Mouse (Mus musculus): ENCODE measurements around the gene Hrct1.
A peak's percentile ranks its signal among the peaks of the same experiment; 100 is the strongest.

Gene Hrct1

DNA sequence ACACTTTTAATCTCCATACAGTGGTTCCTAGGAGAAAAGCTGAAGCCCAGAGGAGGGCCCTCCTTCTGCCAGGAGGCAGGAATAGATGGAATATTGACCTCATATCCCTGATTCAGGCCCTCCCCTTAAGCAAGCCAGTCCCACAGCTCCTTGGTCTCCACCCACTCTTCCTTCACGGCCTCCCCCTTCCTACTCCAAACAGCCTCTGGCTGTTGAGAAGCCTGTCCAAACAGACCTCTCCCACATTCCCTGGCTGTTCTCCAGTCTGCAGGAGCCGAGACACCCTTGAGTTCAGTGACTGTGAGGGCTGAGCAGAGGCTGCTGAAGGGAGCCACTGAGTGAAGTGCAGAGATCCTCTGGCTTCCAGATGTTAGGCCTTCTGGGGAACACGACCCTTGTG, at the start of gene Hrct1:
Gene Hrct1, plus strand, starts transcription at position 194 of the 400 bp plus-strand sequence.
- DNase-seq: peak; percentile 85

DNA sequence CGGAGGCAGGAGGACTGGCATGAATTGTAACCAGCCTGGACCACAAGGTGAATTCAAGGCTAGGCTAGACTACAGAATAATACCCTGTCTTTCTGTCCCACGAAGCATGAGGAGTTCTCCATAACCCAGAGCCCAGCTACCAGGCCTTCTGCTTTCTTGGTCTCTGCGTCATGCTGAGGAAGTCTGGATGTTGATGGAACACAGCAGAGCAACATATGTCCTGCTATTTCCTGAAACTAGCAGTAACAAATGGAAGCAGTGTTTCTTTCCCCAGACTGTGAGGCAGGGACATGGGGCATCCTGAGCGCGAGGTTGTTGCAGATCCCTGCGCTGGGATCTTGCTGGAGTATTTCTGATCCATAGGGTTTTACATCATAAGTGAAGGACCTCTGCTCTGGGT, 48.4 kb upstream of the Hrct1 start:
- DNase-seq: no peak

DNA sequence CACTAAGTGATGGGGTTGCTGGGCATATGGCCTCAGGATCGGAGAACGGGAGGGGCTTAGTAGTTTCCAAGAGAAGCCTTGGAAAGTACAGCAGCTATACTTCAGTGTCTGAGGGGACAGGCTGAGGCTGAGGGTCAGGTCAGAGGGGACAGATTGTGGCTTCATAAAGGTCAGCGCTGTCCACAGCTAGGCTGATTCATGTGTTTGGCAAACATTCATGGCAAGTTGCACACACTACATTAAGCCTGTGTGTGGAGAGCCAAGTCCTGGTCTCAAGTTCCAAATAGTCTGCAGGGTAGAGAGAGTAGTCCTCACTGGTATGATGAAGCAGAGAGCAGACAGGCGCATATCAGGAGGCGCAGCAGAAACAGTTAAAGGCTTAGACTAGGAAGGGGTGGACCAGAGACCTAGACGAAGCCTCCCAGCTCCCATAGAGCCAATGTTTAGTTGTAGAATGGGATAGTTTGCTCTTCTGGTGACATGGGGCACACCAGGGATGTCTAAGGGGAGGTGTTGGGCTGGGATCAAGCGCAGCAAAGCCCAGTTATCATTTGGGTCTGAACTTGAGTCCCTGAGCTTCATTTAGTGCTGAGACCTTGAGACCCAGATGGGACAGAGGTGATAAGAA, 47.5 kb upstream of the Hrct1 start:
- peak; percentile 47 for DNase-seq

DNA sequence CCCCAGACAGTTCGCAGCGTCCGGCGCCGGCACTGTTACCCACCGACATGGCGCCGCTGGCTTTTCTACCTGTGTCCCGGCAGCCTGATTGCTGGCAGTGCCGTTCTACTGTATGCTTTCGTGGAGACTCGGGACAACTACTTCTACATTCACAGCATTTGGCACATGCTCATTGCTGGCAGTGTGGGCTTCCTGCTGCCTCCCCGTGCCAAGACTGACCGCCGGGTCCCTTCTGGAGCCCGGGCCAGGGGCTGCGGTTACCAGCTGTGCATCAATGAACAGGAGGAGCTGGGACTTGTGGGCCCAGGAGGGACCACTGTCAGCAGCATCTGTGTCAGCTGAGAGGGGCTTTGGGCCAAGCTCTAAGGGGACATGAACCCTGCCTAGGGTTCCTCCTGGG, 37.0 kb upstream of the Hrct1 start:
- no peak for DNase-seq

DNA sequence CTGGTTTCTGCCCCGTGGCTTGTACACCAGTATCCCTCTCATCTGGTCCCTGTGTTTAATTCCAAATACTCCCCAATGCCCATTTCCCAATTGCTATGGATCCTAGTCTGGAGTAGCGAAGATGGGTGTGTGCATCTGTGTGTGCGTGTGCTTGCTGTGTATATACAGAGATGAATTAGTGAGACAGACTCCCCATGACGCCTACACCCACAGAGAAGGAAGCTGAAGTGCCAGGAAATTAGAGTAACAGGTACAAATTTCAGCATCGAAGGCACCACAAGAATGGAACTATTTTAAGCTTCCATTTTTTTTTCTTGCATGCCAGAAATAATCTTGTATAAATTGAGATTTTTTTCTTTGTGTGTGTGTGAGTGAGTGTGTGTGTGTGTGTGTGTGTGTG, 36.0 kb upstream of the Hrct1 start:
- no peak for DNase-seq

DNA sequence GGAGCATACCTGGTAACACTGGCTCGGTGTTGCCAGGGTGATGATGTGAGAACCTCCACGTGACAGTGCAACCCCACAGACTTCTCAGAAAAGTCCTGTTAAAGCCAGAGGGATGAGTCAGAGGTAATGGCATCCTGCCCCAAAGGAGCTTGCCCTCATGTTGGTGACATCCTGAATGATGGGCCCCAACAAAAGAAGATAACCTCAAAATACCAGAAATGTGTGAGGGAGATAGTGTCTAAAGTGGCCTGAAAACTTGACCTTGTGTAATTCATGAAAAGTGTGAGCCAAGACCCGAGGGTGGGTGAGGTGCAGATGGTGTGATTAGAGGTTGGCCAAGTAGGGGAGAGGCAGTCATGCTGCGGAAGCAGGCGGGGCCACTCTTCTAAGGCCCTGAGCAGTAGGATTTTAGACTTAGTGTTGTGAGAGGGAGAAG, 33.2 kb upstream of the Hrct1 start:
- DNase-seq: no peak

DNA sequence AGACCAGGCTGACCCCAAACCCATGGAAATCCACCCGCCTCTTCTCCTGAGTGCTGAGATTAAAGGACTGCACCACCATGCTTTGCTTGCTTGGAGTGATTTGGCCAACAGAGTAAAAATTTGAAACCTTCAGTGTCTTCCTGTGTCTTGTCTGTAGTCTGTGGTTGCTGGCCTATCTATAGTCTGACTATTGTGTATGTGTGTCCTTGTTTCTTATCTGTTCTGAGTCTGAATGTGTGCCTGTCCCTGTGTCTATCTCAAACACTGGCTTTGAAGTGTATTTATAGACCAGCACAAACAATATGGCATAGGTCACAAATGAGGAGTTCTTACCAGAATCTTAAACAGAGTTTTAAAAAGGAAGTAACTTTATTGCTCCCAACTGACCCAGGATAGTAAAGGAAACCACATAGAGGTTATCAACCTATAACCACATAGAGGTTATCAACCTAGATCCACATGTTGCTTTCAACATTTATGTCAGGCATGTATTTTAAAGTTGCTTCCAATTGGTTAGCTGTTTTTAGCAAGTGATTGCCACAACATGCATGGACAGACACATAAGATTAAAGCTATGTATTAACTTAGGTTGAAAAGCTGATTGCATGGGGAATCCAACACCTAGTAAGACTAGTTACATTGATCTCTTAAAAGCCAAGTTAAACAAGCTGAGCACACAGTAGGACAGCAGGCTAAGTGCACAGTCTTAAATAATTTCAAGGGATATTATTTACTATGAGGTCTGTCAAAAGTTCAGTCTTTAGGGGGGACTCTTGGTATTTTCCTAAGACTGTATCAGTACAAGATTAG, 32.3 kb upstream of the Hrct1 start:
- DNase-seq: no peak

DNA sequence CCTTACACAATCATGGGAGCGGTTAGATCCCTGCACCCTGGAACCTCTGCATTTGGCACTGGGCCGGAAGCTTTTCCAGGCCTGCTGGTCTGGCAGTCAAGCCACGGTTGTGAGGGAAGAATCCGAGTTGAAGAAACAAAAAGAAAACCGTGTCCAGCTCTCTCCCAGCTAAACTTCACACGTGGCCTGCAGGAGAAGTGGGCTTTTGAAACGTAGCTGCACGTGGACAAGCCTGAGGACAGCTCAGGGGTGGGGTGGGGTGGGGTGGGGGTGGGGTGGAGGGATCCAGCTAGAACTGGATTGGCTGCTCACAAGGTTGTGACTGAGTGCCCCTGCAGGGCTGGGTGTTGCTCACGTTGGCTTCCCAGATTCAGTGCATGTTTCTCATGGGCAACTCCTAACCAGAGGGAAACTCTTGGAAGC, 31.7 kb upstream of the Hrct1 start:
- DNase-seq: peak; percentile 61

DNA sequence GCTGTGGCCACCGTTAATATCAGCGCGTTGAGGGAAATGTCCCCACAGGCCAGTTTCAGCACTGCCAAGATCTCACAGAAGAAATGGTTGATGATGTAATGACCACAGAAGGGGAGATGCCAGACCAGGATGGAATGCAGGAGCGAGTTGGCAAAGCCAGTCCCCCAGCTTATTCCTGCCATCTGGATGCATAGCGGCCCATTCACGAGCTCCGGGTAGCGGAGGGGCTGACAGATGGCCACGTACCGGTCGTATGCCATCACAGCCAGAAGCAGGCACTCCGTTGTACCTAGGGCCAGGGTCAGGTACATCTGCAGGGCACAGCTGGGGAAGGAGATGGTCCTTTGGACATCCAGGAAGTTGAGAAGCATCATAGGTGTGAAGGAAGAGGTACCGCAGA, 30.4 kb upstream of the Hrct1 start:
- no peak for DNase-seq

DNA sequence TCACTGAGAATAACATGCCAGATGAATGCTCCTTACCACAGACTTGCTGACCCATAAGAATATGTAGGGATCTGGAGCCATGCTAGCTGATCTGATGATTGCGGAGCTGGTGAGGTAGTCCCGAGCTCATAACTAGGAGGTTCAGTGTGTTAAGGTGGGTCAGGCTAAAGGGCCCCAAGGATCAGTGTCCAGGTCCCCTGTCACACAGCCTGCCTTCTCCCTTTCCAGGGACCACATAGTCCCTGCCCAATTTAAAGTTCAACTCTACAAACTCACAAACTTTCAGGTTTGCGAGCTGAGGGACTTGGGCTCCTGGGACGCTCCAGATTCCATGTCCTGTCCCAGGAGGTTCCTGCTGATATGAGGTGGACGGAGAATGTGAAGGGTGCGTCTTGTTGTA, 26.3 kb upstream of the Hrct1 start, which contains the start of gene Olfr70:
Gene Olfr70, minus strand, starts transcription at position 101 of the 400 bp plus-strand sequence.
- DNase-seq: no peak

DNA sequence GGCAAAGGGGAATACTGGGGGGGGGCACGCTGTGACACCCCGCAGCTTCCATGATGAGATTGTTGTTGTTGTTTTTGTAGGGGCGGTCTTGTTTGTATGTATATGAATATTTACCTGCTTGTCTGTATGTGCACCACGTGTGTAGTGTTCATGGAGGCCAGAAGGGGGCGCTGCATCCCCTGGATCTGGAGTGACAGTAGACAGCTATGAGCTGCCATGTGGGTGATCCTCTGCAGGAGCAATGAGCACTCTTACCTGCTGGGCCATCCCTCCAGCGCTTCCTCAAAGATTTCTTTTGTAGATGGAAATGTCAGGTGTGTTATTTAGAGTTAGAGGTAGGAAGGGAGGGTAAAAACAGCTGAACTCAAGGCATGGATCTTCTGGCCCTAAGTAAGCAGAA, 23.5 kb upstream of the Hrct1 start:
- DNase-seq: no peak

DNA sequence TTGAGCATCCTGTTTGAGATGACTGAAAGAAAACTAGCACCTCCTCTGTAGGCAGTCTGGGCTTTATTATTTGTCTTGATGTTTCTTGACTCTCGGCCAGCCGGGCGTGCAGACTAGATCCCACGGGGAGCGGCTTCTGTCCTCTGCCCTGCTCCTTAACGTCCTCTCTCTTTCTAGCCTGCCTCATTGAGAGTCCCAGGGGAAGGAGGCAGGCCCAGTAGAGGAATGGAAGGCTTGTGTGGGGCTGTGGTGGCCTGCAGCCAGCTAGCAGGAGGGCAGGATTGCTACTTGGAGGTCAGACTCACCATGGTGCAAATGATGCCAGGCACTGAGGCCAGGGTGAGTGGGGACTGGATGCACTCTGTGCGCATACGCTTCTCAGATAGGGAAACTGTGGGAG, 23.1 kb upstream of the Hrct1 start:
- peak; percentile 31 for DNase-seq

DNA sequence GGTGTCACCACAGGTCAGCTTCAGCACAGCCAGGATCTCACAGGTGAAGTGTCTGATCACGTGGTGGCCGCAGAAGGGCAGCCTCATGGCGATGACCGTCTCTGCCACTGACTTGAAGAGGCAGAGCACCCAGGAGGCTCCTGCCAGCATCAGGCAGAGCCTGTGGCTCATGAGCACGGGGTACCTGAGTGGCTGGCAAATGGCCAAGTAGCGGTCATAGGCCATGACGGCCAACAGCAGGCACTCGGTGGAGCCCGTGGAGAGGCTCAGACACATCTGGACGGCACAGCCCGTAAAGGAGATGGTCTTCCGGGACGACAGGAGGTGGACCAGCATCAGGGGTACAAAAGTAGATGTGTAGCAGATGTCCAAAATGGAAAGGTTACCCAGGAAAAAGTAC, 21.0 kb upstream of the Hrct1 start:
- DNase-seq: no peak

DNA sequence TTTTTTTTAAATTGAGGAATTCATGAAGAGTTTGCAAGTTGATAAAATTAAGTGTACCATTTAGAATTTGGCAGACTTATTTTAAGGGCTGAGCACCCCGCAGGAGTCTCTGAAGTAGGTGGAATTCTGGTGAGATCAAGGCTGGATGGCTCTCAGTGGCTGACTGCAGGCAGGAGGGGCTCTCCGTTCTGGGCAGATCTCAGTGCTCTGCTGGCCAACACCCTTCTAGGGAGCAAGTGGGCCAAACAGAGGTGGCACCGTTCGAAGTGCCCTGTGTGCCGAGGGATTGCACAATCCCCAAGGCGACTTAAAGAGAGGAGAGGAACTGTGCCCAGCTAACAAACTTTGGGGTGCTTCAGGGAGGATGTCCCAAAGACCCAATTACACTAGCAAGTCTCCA, 17.1 kb upstream of the Hrct1 start, which contains the start of gene Olfr71:
Gene Olfr71, minus strand, starts transcription at position 387 of the 400 bp plus-strand sequence.
- no peak for DNase-seq

DNA sequence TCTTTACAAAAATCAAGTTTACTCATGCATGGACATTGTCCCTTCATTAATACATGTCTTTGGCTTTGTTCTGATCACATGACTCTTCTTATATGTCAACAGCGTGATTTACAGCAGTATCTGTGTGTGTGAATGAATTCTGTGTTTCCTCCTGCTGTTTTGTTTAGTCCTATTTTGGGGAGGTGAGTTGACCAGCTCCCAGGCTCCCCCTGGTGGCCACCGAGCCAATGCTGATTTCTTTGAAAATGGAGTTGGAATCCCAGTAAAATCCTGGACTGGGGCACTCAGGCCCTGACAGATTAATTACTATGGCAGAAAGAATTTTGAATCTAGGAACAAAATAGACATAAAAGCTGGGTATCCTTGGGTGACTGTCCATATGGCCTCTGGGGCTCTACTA, 15.2 kb upstream of the Hrct1 start:
- DNase-seq: peak; percentile 58

DNA sequence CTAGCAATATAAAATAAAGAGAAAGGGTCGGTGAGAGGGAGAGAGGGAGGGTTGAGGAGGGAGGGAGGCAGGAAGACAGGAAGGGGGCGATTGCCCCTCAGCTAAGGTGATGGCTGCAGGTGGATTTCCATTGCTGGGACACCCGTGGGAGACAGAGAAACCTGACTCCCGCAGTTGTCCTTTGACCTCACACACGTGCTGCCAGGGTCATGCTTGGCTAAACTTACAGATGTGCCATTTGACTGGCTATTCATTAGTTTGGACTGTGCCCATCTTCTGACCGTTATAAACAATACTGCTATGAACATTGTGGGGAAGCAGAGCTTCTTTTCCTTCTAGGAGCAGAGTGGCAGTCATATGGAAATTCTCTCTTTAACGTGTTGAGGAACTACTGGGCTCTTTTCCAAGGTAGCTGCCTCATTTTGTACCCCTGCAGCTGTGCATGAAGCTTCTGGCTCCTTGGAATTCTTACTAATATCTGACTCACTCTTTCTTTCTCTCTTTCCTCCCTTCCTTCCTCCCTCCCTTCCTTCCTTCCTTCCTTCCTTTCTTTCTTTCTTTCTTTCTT, 13.3 kb upstream of the Hrct1 start:
- peak; percentile 60 for DNase-seq

DNA sequence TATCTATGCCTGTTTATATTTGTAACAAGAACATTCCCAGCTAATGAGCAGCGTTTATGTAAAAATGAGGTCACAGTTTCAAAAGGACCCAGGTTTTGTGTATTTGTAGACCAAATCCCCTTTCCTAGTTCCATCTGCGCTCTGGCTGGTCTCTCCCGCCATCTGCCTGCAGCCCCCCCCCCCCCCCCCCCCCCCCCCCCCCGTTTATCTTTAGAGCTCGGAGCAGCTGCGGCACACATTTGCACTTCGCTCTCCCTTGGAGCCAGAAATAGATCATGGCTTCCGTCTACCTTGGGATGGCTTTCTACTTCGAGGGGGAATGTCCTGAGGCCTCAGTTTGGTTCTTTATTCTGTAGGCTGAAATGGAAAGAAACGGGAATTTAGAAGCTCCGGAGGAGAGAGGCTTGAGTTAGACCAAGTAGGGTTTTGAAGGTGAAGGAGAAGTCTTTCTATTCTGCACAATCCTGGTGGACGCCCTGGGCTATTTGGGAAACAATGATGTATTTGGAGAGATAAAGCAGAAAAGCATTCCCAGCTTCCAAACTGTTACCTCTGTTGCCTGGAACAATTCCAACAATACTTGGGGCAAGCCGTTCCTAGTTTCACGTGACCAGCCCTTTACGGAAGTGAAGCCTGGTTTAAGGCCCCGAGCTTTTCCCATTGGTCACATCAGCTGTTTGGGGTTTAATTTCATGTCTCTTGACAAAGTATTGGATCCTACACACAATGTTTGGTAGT, 6.3 kb upstream of the Hrct1 start:
- no peak for DNase-seq

DNA sequence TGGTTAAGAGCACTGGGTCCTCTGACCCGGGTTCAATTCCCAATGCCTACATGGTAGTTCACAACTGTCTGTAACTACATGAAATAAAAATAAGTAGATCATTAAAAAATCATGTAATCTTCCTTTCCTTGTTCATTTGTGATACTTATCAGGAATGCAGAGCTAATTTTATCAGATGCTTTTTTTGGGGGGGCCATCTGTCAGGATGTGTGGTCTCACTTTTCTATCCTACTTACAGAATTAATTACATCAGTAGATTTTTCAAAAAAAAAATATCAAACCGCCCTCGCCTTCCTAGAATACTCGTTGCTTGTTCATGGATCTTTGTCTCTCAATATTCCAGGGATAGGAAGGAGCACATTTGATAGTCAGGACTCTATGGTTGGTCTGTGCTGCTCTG, 4.8 kb upstream of the Hrct1 start:
- DNase-seq: no peak

DNA sequence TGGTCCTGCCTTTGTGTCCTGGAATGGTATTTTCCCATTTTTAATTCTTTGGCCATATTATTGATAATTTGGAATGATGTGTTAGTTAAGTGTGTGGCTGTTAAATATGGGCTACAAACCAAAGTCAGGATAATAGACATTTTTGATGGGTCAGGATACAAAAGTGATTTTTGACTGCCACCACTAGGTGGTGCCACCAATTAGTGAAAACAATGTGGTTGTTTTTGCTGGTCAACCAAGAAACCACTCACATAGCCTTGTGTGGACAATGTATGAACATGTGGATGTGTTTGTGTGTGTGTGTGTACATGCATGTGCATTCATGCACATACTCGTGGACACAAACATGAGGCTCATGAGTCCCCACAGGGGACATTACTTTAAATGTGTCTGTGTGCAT, 2.2 kb upstream of the Hrct1 start:
- no peak for DNase-seq

DNA sequence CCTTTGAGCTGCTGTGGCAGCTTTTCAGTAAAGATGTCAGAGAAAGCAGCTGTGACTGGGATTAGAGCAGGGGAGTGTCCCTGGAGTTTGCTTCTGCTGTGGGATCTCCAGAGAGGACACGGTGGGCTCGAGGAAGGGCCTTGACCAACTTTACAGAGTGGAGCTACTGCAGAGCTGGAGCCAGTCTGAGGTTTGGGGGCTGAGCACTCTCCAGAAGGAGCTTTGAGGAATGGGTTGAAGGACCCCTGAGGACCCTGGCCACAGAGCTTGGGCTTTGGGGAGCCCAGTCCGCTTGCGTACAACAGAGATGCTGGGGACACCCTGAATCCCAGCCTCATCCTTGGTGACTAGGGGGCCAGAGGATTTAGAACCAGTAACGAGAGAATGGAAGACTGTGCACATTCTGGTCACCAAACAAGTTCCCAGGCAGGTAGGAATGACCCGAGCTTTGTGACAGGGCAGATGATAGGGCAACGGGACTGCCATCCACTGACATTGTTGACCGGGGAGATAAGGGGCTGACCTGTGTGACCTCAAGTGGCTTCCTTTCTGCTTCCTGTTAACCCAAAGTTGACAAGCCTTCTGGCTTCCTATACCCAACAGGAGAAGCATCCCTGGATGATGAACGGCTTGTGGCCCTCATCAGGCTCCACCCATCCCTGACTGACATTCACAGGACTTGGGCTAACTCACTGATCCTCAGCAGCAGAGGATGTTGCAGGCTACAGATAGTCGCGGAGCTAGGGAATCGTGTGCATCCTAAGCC, 577 bp upstream of the Hrct1 start:
- no peak for DNase-seq

DNA sequence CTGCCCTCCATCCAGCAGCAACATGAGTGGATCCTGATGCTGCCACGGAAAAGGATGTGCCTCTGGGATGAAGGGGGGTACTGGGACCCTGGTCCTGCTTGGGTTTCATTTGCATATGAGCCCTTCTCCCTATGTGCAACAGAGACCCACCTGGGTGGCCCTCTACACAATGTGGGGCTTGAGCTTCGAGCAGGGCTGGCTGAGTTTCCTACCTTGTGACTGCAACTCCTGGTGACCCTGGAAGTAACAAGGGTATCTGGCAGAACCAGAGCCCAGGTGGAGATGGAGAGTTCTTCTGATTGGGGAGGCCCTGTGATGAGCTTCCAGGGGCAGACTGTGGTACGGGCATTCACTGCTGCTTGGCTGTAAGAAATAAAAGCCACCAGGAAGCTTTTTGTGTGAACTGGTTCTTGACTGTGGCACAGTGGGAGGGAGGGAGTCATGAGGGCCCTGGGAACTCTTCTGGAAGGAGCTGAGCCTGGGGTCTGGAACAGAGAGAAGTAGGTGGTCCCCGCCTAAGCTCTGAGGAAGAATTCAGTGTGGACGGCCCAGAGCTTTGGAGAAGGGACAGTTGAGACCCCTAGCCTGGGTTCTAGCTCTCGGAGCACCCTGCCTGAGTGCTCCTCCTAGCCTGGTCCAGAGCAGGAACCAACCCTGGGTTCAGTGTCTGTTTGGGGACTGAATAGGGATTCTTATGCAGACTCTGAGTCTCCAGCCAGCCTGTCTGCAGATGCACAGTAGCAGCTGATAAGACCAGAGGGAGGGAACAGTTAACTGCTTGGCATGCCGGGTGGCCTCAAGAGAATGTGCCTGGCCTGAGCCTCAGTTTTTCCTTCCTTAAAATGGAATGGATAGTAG, 959 bp downstream of the Hrct1 start:
- DNase-seq: no peak

DNA sequence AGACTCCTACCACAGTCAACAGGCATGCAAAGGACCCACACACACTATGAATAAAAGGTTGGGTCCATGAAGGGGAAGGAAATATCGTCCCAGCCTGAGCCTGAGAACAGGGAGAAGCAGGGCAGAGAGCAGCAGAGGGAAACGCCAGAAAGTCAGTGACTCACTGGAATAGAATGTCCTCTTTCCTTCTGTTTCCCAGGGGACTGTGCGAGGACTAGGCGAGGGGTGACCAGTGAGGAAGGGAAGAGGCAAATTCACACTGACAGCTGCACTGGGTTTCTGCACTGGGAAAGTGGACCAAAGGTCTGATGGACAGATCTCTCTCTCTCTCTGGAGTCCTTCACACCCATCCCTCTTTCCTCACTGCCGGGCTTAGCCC, 1.6 kb downstream of the Hrct1 start:
- peak; percentile 70 for DNase-seq
